Mouse (Mus musculus) heart, embryonic 14.5 days (tissue): Measurements from ENCODE around the gene Prrc2a. TPM values are rescaled to one million over a fixed set of nuclear protein-coding genes. Genes with fewer than 3 reads are reported as not detected.

ENCODE experiments used
- microRNA-seq: library from miRNA; unstranded; fragments of <30 nt; microRNA quantifications from one replicate; pipeline ENCODE4, GENCODE M21; 2016
- polyA plus RNA-seq: library from polyadenylated mRNA; unstranded; fragments of >200 nt; fragmentation: Nextera tagmentation; extraction: Ambion mirVana; gene quantifications from 2 replicates; pipeline ENCODE4 v1.2.1, GENCODE M21; 2014

The Prrc2a gene
- polyA plus RNA-seq, 1 experiment from 2014 or later: 138 TPM

Small RNAs within 50 kb of the gene (microRNA-seq; reads per million reads assigned to microRNA genes)
- gene Mir6973a: not detected
- gene Mir6974: not detected

Other genes with a start within 250 kb of the Prrc2a start
- gene Neu1, start 233.6 kb downstream of the Prrc2a start, polyA plus RNA-seq: 13.7 and 14.6 TPM in 2 replicates
- 0.09 and 0.19 TPM in 2 replicates for gene Hspa1b, start 205.7 kb downstream of the Prrc2a start, polyA plus RNA-seq
- gene Gm20481, start 195.0 kb downstream of the Prrc2a start, polyA plus RNA-seq: 0.55 TPM in 1 of 2 replicates, not detected in the other
- gene Hspa1a, start 192.7 kb downstream of the Prrc2a start, polyA plus RNA-seq: 2.3 and 2.9 TPM in 2 replicates
- 2.2 and 2.7 TPM in 2 replicates for gene Hspa1l, start 192.2 kb downstream of the Prrc2a start, polyA plus RNA-seq
- gene Lsm2, start 183.0 kb downstream of the Prrc2a start, polyA plus RNA-seq: 132 and 136 TPM in 2 replicates
- gene Vars, start 163.9 kb downstream of the Prrc2a start, polyA plus RNA-seq: 41.7 and 42.9 TPM in 2 replicates
- gene Vwa7, start 148.3 kb downstream of the Prrc2a start, polyA plus RNA-seq: 0.28 and 0.42 TPM in 2 replicates
- gene Sapcd1, start 136.9 kb downstream of the Prrc2a start, polyA plus RNA-seq: 1.5 and 2.2 TPM in 2 replicates
- gene Msh5, start 118.2 kb downstream of the Prrc2a start, polyA plus RNA-seq: 2.6 and 3.5 TPM in 2 replicates
- 108 TPM in 2 replicates for gene Clic1, start 114.9 kb downstream of the Prrc2a start, polyA plus RNA-seq
- 186 and 222 TPM in 2 replicates for gene Ddah2, start 105.9 kb downstream of the Prrc2a start, polyA plus RNA-seq
- gene Ly6g6c, start 99.5 kb downstream of the Prrc2a start, polyA plus RNA-seq: not detected in 2 replicates
- 0.54 and 0.73 TPM in 2 replicates for gene Mpig6b, start 98.7 kb downstream of the Prrc2a start, polyA plus RNA-seq
- 0.32 TPM in 1 of 2 replicates, not detected in the other for gene Ly6g6e, start 88.0 kb downstream of the Prrc2a start, polyA plus RNA-seq
- 1.9 and 2.6 TPM in 2 replicates for gene Ly6g6d, start 86.8 kb downstream of the Prrc2a start, polyA plus RNA-seq
- not detected in 2 replicates for gene Ly6g6f, start 79.3 kb downstream of the Prrc2a start, polyA plus RNA-seq
- 61.9 and 64.5 TPM in 2 replicates for gene Abhd16a, start 75.6 kb downstream of the Prrc2a start, polyA plus RNA-seq
- gene Ly6g5c, start 56.6 kb downstream of the Prrc2a start, polyA plus RNA-seq: 0.59 TPM in 1 of 2 replicates, not detected in the other
- gene Ly6g5b, start 49.5 kb downstream of the Prrc2a start, polyA plus RNA-seq: 0.28 TPM in 1 of 2 replicates, not detected in the other
- gene Gpank1, start 43.4 kb downstream of the Prrc2a start, polyA plus RNA-seq: 10.0 and 11.4 TPM in 2 replicates
- gene Csnk2b, start 42.8 kb downstream of the Prrc2a start, polyA plus RNA-seq: 219 and 234 TPM in 2 replicates
- gene D17H6S53E, start 38.5 kb downstream of the Prrc2a start, polyA plus RNA-seq: 8.7 and 10.1 TPM in 2 replicates
- gene Apom, start 32.8 kb downstream of the Prrc2a start, polyA plus RNA-seq: 0.34 TPM in 1 of 2 replicates, not detected in the other
- gene Bag6, start 29.7 kb downstream of the Prrc2a start, polyA plus RNA-seq: 63.3 and 68.6 TPM in 2 replicates
- 7.4 and 9.4 TPM in 2 replicates for gene Aif1, start 11.2 kb upstream of the Prrc2a start, polyA plus RNA-seq
- 9.5 and 11.2 TPM in 2 replicates for gene Lst1, start 23.5 kb upstream of the Prrc2a start, polyA plus RNA-seq
- gene Ltb, start 29.5 kb upstream of the Prrc2a start, polyA plus RNA-seq: 0.40 and 0.61 TPM in 2 replicates
- not detected in 2 replicates for gene Tnf, start 37.1 kb upstream of the Prrc2a start, polyA plus RNA-seq
- not detected in 2 replicates for gene Lta, start 40.5 kb upstream of the Prrc2a start, polyA plus RNA-seq
- 0.69 TPM in 1 of 2 replicates, not detected in the other for gene Gm16181, start 55.9 kb upstream of the Prrc2a start, polyA plus RNA-seq
- 10.7 and 14.3 TPM in 2 replicates for gene Atp6v1g2, start 68.8 kb upstream of the Prrc2a start, polyA plus RNA-seq
- gene Nfkbil1, start 70.9 kb upstream of the Prrc2a start, polyA plus RNA-seq: 3.1 and 4.2 TPM in 2 replicates
- gene Ddx39b, start 76.8 kb upstream of the Prrc2a start, polyA plus RNA-seq: 237 and 246 TPM in 2 replicates
- gene H2-D1, start 97.8 kb upstream of the Prrc2a start, polyA plus RNA-seq: 52.4 and 59.8 TPM in 2 replicates
- gene H2-Q1, start 155.5 kb upstream of the Prrc2a start, polyA plus RNA-seq: 0.08 TPM in 1 of 2 replicates, not detected in the other
- gene H2-Q2, start 177.3 kb upstream of the Prrc2a start, polyA plus RNA-seq: 1.4 and 1.6 TPM in 2 replicates
- gene H2-Q4, start 214.7 kb upstream of the Prrc2a start, polyA plus RNA-seq: 1.7 and 2.1 TPM in 2 replicates